Mouse (Mus musculus): ENCODE measurements around the gene Gm38655.

DNA sequence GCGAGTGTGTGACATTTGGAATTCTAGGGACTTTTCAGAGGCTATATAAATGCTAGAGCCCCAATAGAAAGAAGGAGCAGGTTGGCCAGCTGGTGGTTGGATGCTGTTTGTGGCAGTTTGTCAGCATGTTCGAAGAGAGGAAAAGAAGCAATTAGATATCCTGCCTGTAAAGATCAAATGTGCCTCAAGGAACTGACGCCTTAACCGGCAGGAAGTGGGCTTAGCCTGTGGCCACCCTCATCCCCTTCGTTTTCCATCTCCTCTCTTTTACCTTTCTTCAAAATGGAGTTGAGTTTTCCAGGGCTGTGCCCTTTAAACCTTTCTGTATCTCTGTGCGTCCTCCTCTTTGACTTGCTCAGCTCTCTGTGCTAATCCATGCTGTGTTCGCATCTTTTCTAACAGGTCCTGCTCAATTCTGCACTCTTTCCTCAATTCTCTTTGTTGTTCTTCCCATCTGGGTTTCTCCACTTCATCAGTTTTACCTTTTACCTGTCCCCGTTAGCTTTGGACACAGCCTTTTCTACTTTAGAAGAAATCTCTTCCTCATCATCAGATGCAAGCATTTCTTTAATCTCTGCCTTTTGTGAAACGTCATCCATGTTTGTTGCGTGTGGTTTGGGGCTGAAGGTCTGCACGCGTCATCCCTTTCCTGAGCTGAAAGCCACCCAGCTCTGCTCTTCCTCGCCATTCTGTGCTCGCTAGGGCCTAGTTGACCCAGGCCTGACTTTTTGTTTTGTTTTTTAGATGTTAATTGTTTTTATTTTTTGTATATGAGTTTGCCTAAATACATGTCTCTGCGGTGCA is 44.4 kb upstream of the Gm38655 start:
- no peak for TF ChIP-seq POLR2A (IDR thresholded peaks at IDR 0.05; ENCODE audit: extremely low read depth, insufficient read depth, low read length)
- TF ChIP-seq CTCF (IDR thresholded peaks at IDR 0.05; ENCODE audit: extremely low read depth, insufficient read depth, low read length) = no peak
